In genomic region chr14:25392940-25393339, GRCm38 (mm10) we compare ENCODE assay signal across 19 mouse cellular contexts.
"Had no signal": no experiment of that assay in that cellular context is flagged by ENCODE, and none has a peak within 500 bp of the region (broad histone marks: within the 10 kb centered on the region; RNA-seq: fewer than 3 reads in every experiment).

No protein-coding gene starts in this region.

- H3K27me3 ChIP-seq: kidney, embryonic 15.5 days; limb, embryonic 12.5 days; limb, embryonic 15.5 days; midbrain, embryonic 13.5 days; neural tube, embryonic 13.5 days; stomach, embryonic 15.5 days had no signal

- H3K36me3 ChIP-seq: kidney, embryonic 15.5 days; limb, embryonic 12.5 days; limb, embryonic 15.5 days; midbrain, embryonic 10.5 days; midbrain, embryonic 13.5 days; neural tube, embryonic 13.5 days; stomach, embryonic 15.5 days had no signal

- ATAC-seq: liver, postnatal 0 days; lung, postnatal 0 days; midbrain, embryonic 13.5 days; midbrain, embryonic 16.5 days had no signal

- DNase-seq: kidney, adult 11 months; kidney, adult 8-10 months; kidney, postnatal 10 days; kidney, postnatal 36 days; lung, embryonic 14.5 days; right cerebral cortex, adult 18-20 months; right cerebral cortex, postnatal 14 days; right cerebral cortex, postnatal 4 days; thymus, postnatal 25 days had no signal
